Mouse (Mus musculus) liver (tissue): ENCODE data around the gene Stxbp2.

ENCODE experiments used
- DNase-seq: peaks from one replicate; pipeline ENCODE4 v3.0.0-alpha.2; 2020; ENCODE audit warnings: mixed read lengths

Gene Stxbp2

DNA sequence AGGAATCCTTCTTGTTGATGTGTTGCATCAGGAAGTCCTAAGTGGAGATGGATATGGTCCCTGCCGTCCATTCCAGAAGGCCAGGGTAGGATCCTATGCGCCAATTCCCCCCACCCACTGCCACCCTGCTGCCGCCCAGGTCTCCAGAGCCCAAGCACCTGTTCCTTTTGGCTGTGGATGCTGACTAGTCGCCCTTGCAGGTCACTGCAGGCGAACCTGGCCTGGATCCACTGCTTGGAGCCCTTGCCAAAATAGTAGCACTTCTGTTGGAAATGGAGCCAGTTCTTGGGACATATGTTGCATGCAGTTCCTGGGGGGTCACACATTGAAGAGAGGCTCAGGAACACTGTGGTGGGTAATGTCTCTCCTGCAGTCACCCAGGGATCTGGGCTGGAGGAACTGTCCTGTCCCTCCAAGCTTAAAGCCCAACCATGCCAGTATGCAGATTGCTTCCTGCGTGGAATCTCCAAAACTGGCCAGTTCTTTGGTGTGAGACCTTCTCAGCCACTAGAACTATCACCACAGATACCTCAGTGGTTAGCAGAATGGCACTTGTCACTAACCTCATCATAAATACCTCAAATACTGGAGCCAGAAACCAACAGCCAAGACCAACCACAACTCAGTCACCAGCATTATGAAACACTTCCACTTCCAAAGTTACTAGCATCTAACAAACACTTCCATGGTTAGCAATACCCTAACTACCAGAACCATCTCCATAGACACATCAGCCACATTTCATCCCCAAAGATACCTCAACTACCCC, 52.8 kb downstream of the Stxbp2 start:
- DNase-seq, result no peak

DNA sequence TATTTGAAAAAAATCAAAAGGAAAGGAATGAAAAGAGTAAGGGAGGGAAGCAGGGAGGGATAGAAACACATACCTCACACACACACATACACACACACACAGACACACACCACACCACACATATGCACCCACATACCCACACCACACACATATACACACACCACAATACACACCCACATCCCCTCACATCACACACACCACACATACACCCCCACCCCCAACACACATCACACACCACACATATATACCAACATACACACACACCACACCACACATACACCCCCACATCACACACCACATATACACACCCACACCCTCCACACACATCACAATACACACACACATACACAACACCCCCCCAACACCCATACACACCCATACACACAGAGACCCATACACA, 53.8 kb downstream of the Stxbp2 start:
- no peak for DNase-seq

DNA sequence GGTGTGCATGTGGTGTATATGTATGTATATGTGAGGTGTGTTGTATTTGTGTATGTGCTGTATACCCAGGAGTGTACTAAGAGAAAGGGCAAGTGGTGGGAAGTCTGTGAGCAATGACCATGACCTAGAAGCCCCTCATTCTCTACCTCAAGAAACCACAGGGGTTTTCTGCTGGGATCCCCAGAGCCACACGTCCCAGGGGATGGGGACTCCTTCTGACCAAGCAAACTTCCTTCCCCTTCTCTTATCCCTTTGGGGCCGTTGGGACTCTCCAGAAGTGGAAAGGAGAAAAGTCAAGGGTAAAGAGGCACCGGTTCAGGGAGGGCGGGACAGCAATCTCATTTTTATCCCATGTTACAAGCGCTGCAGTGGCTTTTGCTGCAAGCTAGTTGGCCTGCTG, 54.7 kb downstream of the Stxbp2 start:
- no peak for DNase-seq

DNA sequence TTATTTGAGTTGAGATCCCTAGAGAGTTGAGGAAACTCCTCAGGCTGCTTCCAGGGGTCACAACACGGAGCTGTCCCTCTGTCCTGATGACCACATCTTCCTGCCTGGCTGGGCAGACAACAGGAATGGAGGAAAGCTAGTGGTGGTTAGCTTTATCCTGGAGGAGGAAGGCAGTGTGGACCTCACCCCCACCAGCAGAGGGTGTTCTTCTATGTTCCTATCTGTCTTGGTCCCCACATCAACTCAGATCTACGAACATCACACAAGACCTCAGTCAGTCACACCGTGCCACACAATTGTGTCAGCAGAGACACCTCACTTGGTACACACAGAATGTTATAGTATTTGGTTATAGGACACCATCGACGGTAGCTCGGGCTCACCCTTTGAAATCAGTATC, 56.8 kb downstream of the Stxbp2 start:
- DNase-seq, result no peak

DNA sequence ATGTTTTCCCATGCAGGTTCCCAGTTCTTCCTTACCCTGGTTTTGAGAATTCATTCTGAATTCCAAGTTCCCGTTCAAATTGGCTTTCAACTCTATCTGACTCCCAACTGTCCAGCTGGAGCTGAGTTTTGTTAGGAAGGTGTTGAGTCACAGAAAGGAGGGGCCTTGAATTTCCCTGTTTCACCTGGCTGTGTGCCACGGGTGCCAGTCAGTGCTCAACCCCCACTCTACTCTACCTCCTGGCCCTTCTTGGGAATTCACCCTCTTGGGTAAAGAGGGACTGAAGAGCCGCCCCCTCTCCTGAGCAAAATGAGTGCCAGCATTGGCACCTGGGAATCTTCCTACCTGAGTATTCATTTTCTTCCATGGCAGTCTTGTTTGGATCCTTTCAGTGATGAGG, 60.0 kb downstream of the Stxbp2 start:
- DNase-seq, result no peak
